Mouse (Mus musculus) left cerebral cortex, postnatal 36 days (tissue): ENCODE measurements around the gene Pfdn6. TPM values are rescaled to one million over a fixed set of nuclear protein-coding genes. Genes with fewer than 3 reads are reported as not detected.
"Not testable (repeated sequence)": the region's sequence is repeated elsewhere in the genome, so short reads cannot be mapped to it uniquely, and the experiment has no call there.

Source experiments
- DNase-seq, 2 experiments: peaks; one replicate each; pipeline ENCODE4 v3.0.0; 2021 to 2022; ENCODE audit warnings: low spot score in 2 of 2, mixed read lengths in 1 of 2
- intact Hi-C: fragments of 180-260 bp; cut with DNase I; formaldehyde crosslinking; loops from one replicate; pipeline ENCODE4 v1.15.1; 2025
- total RNA-seq, 2 experiments: library from RNA; stranded (reverse); gene quantifications; 2 replicates each; pipeline ENCODE4 v1.2.3; 2021

Gene Pfdn6
- total RNA-seq = 10 to 100 TPM; 96.1 to 98.3 TPM

DNA sequence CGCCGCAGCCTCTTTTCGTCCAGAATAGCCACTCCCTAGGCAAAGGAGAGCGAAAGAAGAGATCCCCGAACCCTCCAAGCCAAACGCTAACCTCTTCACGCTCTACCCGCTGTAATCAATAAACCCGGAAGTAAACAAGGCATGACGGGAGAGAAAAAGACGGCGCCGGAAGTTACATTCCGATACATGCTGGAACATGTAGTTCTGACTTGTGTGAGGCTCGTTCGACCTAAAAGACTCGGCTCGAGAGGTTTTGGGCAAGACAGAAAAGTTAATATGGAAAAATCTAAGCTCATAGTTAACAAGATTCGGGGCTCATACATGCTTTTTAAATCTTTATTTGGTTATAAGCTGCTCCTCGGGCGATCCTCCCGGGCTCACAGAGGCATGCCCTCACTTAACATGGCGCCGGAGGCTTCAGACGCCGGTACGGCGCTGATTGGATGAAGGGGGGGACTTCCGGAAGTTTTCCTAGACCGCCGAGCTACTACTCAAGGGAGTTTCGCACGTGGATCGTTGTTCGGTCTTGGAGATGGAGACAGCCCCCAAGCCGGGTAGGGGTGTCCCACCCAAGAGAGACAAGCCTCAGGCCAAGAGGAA, at the start of gene Pfdn6, which contains the start of gene Wdr46:
Gene Pfdn6, minus strand, starts transcription at position 138 of the 600 bp plus-strand sequence.
Gene Wdr46, plus strand, starts transcription at position 455 of the 600 bp plus-strand sequence.
- intact Hi-C loops = loop anchor here (1.0 kb wide), 1 partner anchor 16 kb away; the partner anchor contains the start of gene Rps18

DNA sequence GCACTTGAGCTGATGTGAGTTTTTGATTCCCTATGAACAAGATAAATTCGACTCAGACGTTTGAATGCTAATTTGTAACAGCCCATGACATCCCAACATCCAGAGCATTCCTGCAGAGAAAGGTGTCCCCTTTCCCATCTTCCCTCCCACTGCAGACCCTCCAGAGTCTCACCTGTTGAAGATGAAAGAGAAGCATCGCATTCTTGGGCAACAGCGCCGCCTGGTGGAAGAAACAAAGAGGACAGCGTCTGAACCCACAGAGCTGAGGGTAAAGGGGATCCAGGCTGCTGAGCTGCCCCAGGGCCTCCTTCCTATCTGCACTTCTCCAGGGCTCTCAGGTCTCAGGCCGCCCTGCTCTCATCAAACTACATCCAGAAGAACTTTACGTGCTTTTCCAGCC, 42.0 kb upstream of the Pfdn6 start:
- DNase-seq, intact Hi-C loops: not testable (repeated sequence)

More for the DNA sequence above, at the start of gene Pfdn6, which contains the start of gene Wdr46:
- DNase-seq = peak; percentile 81 to 87

DNA sequence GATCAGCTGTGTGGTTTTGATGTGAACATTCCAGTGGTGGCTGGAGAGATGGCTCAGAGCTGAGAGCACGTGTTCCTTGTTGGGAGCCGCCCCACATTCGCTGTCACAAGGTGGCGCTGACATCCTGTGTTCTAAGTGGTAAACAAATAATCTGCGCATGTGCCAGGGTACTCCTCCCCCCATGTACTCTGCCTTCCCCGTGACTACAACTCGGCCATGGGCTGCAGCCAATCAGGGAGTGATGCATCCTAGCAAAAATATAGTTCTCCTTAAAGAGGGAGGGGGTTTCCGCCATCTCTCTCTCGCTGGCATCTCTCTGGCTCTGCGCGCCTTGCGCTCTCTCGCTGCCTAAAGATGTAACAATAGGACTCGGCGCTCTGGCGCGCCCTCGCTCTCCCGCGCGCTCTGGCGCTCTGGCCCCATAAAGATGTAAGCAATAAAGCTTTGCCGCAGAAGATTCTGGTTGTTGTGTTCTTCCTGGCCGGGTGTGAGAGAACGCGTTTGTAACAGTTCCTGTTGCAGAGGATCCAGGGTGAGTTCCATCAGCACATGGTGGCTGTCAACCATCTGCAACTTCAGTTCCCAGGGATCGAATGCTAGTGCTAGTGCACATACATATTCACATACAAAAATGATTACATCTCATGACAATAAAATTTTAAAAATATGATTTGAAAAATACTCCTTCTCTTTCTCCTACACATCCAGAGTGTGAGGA, 41.2 kb upstream of the Pfdn6 start:
- intact Hi-C loops = not testable (repeated sequence)
- DNase-seq = peak; percentile 81 to 86

GRCm38 (mm10) chr17:33980181-33981035, 40.3 kb upstream of the Pfdn6 start:
- intact Hi-C loops = no loop called here

GRCm38 (mm10) chr17:33979512-33980050, 39.4 kb upstream of the Pfdn6 start:
- intact Hi-C loops = no loop called here

More at GRCm38 (mm10) chr17:33980181-33981035, 40.3 kb upstream of the Pfdn6 start:
- no peak for DNase-seq

DNA sequence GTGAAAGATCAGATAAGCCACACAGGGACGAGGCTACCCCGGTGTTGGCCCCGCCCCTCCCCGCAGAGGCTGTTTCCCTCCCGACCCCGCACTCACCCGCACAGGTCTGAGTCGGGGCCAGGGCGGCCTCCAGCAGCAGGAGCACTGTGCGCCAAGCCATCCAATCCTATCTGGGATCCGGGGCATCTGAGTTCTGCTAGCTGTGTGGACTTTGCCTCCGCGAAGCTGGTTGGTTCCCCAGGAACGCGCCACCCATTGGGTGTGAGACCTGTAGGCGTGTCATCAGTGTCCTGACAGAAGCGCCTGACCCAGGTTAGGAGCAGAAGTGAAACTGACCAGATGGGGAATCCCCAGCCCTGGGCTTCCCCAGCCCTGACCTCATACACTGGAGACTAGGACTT, 38.5 kb upstream of the Pfdn6 start:
- DNase-seq = peak in 1 of 2 experiments; percentile 34
- intact Hi-C loops = no loop called here

More at GRCm38 (mm10) chr17:33979512-33980050, 39.4 kb upstream of the Pfdn6 start:
- no peak for DNase-seq

DNA sequence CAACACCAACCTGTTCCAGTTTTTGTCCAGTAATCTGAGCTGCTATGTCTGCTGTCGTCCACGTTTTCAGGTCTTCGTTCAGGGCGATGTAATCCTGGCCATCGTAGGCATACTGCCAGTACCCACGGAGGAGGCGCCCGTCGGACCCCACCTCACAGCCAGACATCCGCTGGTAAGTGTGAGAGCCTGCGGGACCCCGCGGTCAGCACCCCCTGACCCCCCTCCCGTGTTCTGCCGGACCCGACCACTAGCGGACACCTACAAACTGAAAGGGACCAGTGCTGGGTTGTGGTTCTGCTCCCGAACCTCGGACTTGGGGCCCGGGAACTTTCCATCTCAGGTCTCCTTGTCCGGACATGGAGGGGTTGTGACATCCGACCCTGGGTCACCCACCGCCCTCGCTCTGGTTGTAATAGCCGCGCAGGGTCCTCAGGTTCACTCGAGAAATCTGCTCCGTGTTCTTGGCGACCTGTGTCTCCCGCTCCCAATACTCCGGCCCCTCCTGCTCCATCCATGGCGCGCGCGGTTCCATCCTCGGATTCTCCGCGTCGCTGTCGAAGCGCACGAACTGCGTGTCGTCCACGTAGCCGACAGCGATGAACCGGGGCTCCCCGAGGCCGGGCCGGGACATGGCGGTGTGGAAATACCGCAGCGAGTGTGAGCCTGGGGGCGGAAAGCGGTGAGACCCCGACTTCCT, 37.9 kb upstream of the Pfdn6 start:
- intact Hi-C loops = no loop called here
- DNase-seq = no peak

- intact Hi-C loops = no loop called here
- no peak for DNase-seq
These were observed 33.4 kb upstream of the Pfdn6 start for GRCm38 (mm10) chr17:33973572-33973971.

DNA sequence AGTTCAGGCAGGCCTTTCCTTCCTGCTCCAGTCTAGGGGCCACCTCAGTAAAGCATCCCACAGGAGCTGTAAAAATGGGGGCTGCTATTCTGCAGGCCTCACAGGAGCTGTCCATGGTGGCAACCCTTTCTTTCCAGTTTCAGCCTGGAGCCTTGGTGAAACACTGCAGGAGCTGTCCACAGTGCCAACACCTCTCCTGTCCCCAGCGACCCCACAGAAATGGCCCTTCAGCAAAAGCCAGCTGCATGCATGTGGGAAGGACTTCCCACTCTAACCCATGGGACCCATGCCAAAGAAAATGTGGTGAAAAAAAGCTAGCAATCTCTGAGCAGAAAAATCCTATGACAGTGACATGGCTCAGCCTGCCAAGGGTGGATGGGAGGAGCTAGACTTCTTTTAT, 32.5 kb upstream of the Pfdn6 start:
- DNase-seq = no peak
- intact Hi-C loops = no loop called here

- intact Hi-C loops = loop anchor here (5.0 kb wide), 1 partner anchor 38 kb away; no protein-coding TSS in a partner anchor
- DNase-seq = no peak
These were observed 29.3 kb upstream of the Pfdn6 start for GRCm38 (mm10) chr17:33969394-33969793.

DNA sequence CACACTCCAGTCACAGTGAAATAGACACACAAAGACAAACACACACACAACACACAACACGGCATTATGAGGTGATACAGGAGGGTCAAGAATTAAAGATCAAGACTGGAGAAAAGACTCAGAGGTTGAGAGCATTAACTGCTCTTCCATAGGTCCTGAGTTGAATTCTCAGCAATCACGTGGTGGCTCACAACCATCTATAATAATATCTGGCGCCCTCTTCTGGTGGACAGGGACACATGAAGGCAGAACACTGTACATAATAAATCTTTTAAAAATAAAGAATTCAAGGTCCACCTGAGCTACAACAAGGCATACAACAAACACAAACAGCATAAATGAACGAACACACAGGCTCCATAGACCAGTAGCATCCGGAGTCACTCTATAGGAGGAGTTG, 28.8 kb upstream of the Pfdn6 start:
- intact Hi-C loops = loop anchor here (5.0 kb wide), 1 partner anchor 38 kb away; no protein-coding TSS in a partner anchor
- no peak for DNase-seq

DNA sequence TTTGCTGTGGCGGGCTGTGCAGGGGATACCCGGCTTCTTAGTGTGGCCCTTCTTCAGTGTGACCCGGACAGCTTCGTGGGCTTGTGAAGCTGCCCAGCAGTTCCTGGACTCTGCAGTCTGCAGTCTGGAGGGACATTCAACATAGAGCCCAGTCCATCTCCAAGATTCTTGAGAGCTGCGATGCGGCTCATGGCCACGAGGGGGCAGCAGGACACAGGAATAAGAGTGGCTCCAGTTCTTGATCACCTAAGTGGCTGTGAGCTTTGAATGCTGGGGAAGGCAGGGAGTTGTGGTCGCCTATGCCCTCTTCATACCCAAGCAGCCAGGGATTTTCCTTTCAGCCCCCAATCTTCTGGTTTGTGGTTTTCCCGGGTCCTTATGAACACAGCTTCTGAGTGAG, 28.3 kb upstream of the Pfdn6 start:
- peak; percentile 58 to 70 for DNase-seq
- intact Hi-C loops = loop anchor here (5.0 kb wide), 1 partner anchor 39 kb away; no protein-coding TSS in a partner anchor

- intact Hi-C loops = loop anchor here (5.0 kb wide), 1 partner anchor 41 kb away; no protein-coding TSS in a partner anchor
- no peak for DNase-seq
These were observed 25.9 kb upstream of the Pfdn6 start for GRCm38 (mm10) chr17:33965846-33966550.

DNA sequence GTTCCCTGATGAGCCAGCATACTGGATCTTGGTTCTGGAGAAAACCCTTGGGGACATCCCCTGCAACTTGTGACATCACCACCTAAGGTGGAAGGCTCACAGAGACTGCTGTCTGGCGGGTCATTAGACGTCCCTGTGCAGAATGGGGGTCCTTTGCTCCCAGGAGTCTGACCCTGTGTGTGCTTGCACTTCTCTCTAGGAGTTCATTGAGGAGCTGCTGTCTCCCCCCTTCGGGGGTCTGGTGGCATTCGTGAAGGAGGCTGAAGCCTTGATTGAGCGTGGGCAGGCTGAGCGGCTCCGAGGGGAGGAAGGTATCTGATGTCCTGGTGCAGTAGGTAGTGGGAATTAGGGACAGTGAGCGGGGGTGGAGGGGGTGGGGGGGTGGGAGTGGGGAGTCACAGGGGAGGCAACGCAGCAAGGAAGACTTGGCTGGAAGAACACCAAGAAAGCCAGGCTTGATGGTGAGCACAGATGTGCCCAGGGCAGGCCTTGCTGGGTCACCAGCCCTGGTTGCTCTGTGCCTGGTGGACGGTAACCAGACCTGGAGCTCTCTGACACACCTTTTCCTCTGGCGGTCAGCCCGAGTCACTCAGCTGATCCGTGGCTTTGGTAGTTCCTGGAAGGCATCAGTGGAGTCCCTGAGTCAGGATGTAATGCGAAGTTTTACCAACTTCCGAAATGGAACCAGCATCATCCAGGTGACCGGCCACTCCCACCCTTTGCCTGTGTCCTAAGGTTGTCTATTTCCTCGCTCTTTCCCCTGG, 25.1 kb upstream of the Pfdn6 start:
- no peak for DNase-seq
- intact Hi-C loops = loop anchor here (5.0 kb wide), 1 partner anchor 42 kb away; no protein-coding TSS in a partner anchor

DNA sequence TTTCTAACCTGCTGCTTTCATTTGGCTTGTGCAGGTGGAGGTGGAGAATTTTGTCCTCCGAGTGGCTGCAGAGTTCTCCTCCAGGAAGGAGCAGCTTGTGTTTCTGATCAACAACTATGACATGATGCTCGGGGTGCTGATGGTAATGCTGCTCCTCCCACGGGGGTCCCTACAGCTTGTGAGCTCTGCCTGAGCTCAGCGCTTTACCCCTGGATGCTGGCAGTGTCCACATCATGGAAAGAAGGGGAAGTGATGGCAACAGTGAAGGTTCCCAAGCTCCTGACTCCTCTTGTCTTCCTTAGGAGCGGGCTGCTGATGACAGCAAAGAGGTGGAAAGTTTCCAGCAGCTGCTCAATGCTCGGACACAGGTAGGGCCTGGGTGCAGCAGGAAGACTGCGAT, 22.7 kb upstream of the Pfdn6 start:
- DNase-seq = no peak
- intact Hi-C loops = no loop called here

DNA sequence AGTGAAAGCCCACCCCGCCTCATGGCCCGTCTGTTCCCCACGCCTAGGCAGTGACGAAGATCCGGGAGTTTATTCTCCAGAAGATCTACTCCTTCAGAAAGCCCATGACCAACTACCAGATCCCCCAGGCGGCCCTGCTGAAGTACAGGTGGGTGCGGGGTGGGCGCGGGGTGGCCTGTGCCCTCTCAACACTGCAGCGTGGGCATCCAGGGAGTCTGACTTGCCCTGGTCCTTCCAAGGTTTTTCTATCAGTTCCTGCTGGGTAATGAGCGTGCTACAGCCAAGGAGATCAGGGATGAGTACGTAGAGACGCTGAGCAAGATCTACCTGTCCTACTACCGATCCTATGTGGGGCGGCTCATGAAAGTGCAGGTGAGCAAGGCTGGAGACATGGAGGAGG, 19.8 kb upstream of the Pfdn6 start:
- DNase-seq = no peak
- intact Hi-C loops = no loop called here

DNA sequence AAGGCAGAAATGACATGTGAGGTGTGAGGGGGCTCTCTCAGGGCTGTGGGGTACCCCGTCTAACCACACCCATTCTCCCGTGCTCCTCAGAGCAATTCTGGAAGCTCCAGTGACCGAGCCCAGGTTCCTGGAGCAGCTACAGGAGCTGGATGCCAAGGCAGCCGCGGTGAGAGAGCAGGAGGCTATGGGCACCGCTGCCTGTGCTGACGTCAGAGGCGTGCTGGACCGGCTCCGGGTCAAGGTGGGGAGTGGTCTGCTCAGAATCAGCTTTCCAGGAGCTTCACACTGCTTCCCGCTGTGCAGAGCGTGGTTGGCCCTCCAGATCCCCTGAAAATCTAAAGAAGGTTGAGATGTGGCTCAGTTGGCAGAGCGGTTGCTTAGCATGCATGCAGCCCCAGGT, 19.0 kb upstream of the Pfdn6 start:
- intact Hi-C loops = no loop called here

DNA sequence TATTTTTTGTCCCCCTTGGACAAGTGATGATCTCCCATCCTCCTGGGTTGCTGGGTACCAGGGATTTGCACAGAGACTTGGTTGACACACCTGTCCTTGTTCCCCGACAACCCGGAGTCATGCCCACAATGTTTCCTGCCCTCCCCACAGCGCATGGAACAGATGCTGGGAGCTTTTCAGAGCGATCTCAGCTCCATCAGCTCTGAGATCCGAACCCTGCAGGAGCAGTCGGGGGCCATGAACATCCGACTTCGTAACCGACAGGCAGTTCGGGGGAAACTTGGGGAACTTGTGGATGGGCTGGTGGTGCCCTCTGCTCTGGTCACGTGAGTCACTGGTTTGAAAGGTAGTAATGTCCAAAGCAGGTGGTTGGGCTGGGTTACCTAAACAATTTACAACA, 18.3 kb upstream of the Pfdn6 start:
- no peak for DNase-seq
- intact Hi-C loops = loop anchor here (1.0 kb wide), 1 partner anchor 63 kb away; no protein-coding TSS in a partner anchor

More for the DNA sequence above, 19.0 kb upstream of the Pfdn6 start:
- no peak for DNase-seq
